Mouse (Mus musculus) bone marrow, adult 2 months (tissue): ENCODE measurements around the gene Sspn.

ENCODE experiments used
- CTCF ChIP-seq: fragments of 200-500 bp; IDR thresholded peaks from 2 replicates; pipeline ENCODE4 v1.5.1; 2011; ENCODE audit warnings: low read length, control low read depth; ENCODE audit not compliant: control insufficient read depth, insufficient read depth
- POLR2A ChIP-seq: fragments of 200-500 bp; IDR thresholded peaks from 2 replicates; pipeline ENCODE4 v1.6.1; 2011; ENCODE audit warnings: low read depth, mild to moderate bottlenecking, control low read depth, low read length, borderline replicate concordance; ENCODE audit not compliant: control insufficient read depth

- no peak for TF ChIP-seq CTCF
- no peak for TF ChIP-seq POLR2A
These were observed 78.8 kb downstream of the Sspn start for GRCm38 (mm10) chr6:146010093-146010764.
